In genomic region chr4:39660538-39660937, GRCm38 (mm10) we compare ENCODE assay signal across 15 mouse cellular contexts.
"Had no signal": no experiment of that assay in that cellular context is flagged by ENCODE, and none has a peak within 500 bp of the region (broad histone marks: within the 10 kb centered on the region; RNA-seq: fewer than 3 reads in every experiment).

No protein-coding gene starts in this region.

- H3K36me3 ChIP-seq: kidney, embryonic 15.5 days; limb, embryonic 13.5 days; neural tube, embryonic 12.5 days had no signal

- DNase-seq: kidney, adult 2 months; kidney, postnatal 14 days; left cerebral cortex, postnatal 4 days; lung, adult 18-20 months; lung, postnatal 36 days; retina, postnatal 1 day; right cerebral cortex, postnatal 4 days; spleen, adult 18-20 months; thymus, adult 2 months; thymus, postnatal 25 days had no signal

- H3K4me2 ChIP-seq: kidney, embryonic 15.5 days; limb, embryonic 13.5 days; neural tube, embryonic 12.5 days had no signal

- H3K27ac ChIP-seq: kidney, embryonic 15.5 days; limb, embryonic 13.5 days; liver, embryonic 14.5 days; neural tube, embryonic 12.5 days had no signal

- H3K4me1 ChIP-seq: kidney, embryonic 15.5 days; limb, embryonic 13.5 days; neural tube, embryonic 12.5 days had no signal

- H3K9me3 ChIP-seq: kidney, embryonic 15.5 days; limb, embryonic 13.5 days; neural tube, embryonic 12.5 days had no signal

- H3K4me3 ChIP-seq: kidney, embryonic 15.5 days; limb, embryonic 13.5 days; myocyte; neural tube, embryonic 12.5 days had no signal

- H3K27me3 ChIP-seq: kidney, embryonic 15.5 days; limb, embryonic 13.5 days; neural tube, embryonic 12.5 days had no signal

- H3K9ac ChIP-seq: kidney, embryonic 15.5 days; limb, embryonic 13.5 days; liver, embryonic 14.5 days; neural tube, embryonic 12.5 days had no signal
